Mouse (Mus musculus): Measurements from ENCODE around the gene 3110040M04Rik.
"Not testable (repeated sequence)": the region's sequence is repeated elsewhere in the genome, so short reads cannot be mapped to it uniquely, and the experiment has no call there.

DNA sequence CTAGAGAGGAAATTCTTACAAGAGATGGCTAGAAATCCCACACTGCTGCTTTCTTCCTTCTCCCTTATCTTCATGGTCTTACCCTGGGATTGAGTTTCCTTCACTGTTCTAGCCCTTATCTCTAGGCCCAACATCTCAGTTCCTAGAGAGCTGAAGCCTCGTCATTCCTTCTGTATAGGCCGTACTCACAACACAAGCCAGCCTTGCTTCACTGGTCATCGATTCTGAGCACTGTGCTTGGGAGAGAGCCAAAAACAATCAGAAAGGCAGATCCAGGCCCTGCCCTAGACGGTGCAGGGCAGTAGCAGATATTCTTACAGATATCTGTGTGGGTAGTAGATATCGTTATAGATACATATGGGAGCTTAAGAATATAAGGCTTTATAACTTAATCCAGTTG is 1.1 kb upstream of the 3110040M04Rik start:
- TF ChIP-seq CTCF, POLR2A (IDR thresholded peaks at IDR 0.05; ENCODE audit: insufficient read depth, low read depth, low read length): not testable (repeated sequence)

Measured in olfactory bulb, adult 2 months (tissue).